Mouse (Mus musculus) small intestine, adult 10 weeks (tissue): ENCODE data around the gene Gprc5d. TPM values are rescaled to one million over a fixed set of nuclear protein-coding genes. Genes with fewer than 3 reads are reported as not detected.

ENCODE experiments used
- polyA plus RNA-seq: library from polyadenylated mRNA; stranded (reverse); fragments of 350-450 nt; fragmentation: Illumina TruSeq; extraction: RNeasy Lipid Tissue Mini Kit (QIAGEN cat#74804); gene quantifications from one replicate; pipeline ENCODE4 v1.2.3, GENCODE M21; 2014; ENCODE audit warnings: low replicate concordance

Gene Gprc5d
- not detected for polyA plus RNA-seq

GRCm38 (mm10) chr6:135118183-135118582 is at the start of gene Gprc5d:
Gprc5d (minus strand) TSS chr6:135118283.

GRCm38 (mm10) chr6:135065236-135065957 is 52.7 kb downstream of the Gprc5d start, which contains the start of gene Gprc5a:
Gprc5a (plus strand) TSS chr6:135065651.

Other genes with a start within 250 kb of the Gprc5d start
- 1.5 TPM for gene Gpr19, start 219.7 kb downstream of the Gprc5d start, polyA plus RNA-seq
- gene Cdkn1b, start 197.9 kb downstream of the Gprc5d start, polyA plus RNA-seq = 141 TPM
- 2.0 TPM for gene Apold1, start 136.6 kb downstream of the Gprc5d start, polyA plus RNA-seq
- 84.6 TPM for gene Ddx47, start 106.7 kb downstream of the Gprc5d start, polyA plus RNA-seq
- gene Gprc5a, start 52.6 kb downstream of the Gprc5d start, polyA plus RNA-seq = 3.2 TPM
- gene Fam234b, start 79.7 kb upstream of the Gprc5d start, polyA plus RNA-seq = 27.1 TPM
- 2.0 TPM for gene Hebp1, start 79.7 kb upstream of the Gprc5d start, polyA plus RNA-seq
- gene Gsg1, start 136.1 kb upstream of the Gprc5d start, polyA plus RNA-seq = not detected
- gene Pbp2, start 192.1 kb upstream of the Gprc5d start, polyA plus RNA-seq = not detected
- gene Emp1, start 244.3 kb upstream of the Gprc5d start, polyA plus RNA-seq = 504 TPM